Mouse (Mus musculus): Measurements from ENCODE around the gene Cyb5d1. TPM values are rescaled to one million over a fixed set of nuclear protein-coding genes. Genes with fewer than 3 reads are reported as not detected.

Gene Cyb5d1
- polyA plus RNA-seq, 1 experiment, result 18.9 TPM

DNA sequence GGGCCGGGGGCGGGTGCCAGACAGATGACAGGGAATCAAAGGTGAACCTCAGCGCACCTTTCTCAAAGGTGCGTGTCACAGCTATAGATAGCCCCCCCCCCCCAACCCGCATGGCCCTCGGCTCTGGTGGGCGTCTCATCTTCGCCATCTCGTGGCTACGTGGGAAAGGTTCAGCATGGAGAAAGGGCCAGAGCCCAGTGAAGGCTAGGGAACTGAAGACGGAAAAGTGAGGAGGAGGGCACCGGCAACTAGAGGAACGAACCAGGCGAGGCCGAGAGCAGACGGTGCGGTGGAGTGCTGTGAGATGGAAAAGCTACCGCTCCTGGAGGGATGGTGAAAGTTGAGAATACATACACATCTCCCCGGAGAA lies 24.0 kb upstream of the Cyb5d1 start:
- Histone ChIP-seq H3K27ac (replicated peaks; ENCODE audit: low read depth, low read length) (peak overlapping the region; percentile 66), H3K4me1 (ENCODE audit: control insufficient read depth, insufficient read depth, insufficient read length, low read length) (peaks cover 2% of the 10 kb centered on the region), H3K4me3 (ENCODE audit: insufficient read depth, low read depth, low read length) (peak overlapping the region; percentile 73)

DNA sequence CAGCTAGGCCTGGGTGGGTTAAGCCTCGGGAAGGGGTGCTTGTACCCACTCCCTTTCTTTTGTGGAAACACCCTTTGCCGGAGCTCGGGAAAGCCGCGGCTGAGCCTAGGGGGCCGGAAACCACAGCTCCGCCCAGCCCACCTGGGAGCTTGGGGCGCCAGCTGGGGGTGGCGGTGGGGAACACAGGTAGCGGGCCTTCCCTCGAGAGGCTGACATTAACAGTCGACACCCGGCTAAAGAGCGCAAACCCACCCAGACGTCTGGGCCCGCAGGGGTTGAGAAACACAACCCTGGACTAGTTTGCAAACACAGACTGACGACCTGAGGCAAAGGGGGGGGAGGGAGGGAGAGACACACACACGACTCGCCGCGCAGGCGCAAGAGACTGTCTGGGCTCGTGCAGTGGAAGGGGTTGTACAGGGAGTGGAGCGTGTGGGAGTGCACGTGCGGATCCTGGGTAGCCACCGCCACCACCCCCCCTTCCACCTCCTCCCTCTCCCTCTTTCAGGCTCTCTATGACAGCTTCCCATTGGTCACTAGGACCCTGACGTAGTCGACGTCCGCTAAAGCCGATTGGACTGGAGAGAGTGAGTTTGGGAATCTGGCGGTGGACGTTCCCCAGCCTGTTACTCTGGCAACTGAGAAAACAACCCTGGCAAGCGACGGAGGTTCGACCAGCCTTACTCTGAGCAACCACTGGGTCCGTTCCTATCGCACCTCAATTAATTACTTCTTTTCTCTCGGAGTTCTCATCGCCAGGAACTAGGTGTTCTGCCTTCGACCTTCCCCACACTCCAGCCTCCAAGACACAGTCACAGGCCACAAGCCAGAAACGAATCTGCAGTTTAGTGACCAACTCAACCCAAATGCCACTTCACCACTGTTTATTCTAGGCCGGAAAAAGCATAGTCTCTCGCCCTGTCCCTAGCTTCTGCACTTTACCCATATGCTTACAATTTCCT lies 23.3 kb upstream of the Cyb5d1 start:
- H3K4me3 ChIP-seq (ENCODE audit: insufficient read depth, low read depth, low read length), result peak overlapping the region; percentile 73
- peak overlapping the region; percentile 98 for H3K27ac ChIP-seq (replicated peaks; ENCODE audit: low read depth, low read length)
- peaks cover 7% of the 10 kb centered on the region for H3K4me1 ChIP-seq (ENCODE audit: control insufficient read depth, insufficient read depth, insufficient read length, low read length)

DNA sequence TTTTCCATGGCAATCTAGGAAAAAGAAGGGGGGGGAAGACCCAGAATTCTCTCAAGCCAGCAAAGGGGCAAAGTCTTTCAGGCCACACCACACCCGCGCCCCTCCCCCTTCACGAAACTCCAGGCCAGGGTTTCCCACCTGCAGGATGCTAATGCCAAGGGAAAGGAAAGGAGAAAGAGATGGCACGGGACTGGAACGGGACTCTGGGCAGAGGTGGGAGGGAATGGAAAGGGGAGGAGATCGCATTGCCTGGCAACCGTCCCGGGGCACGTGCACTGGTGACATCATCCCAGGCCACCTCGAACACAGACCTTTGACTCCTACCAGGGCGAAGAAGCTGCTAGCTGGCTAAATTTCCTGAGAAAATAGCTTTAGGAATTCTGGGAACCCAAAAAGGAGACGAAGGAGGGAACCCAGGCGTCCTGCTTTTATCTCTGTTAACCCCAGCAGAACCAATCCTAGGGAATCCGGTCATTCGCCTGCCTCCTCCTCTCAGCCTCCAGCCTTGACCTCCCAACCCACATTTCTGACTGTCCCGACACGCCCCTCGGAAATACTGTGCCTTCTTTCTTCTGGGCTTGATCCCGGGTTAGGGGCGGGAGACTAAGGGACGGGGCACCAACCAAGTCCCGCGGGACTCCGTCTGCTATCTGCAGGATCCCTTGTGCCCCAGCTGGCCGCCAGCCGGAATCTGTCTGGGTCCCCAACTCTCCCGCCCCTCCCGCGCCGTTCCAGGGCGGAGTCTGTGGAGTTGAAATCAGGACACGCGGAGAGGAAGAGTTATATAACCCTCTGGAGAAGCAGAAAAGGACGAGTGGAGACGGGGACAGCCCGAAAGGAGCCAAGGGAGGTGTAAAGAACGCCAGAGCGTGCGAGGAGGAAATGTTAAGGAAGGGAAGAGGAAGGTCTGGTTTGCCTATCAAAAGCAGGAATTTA lies 22.3 kb upstream of the Cyb5d1 start:
- Histone ChIP-seq H3K27ac (replicated peaks; ENCODE audit: low read depth, low read length) (peak overlapping the region; percentile 98), H3K4me1 (ENCODE audit: control insufficient read depth, insufficient read depth, insufficient read length, low read length) (peaks cover 13% of the 10 kb centered on the region)

DNA sequence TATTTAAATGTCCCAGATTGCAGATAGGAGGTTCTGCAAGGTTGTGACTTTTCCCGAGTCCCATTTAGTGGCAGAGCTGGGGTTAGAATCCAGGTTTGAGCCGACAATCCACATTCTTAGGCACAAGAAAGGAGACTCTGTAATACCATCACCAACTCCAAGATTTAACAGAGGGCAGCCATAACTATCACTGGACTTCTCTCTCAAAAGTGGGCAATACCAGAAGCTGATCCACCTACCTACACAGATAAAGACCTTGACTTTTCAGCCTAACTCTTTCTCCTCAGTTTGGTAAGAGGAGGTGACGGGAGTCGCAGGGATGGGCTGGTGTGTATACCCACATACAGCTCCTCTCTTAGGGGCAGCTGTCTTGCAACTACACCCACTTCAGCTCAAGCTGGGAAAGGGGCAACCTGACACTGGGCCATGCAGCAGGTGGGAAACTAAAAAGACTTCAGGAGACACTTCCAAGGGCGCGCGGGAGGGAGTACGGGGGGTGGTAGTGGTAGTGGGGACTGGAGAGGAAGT lies 21.6 kb upstream of the Cyb5d1 start:
- Histone ChIP-seq H3K4me1 (ENCODE audit: control insufficient read depth, insufficient read depth, insufficient read length, low read length) (peaks cover 13% of the 10 kb centered on the region), H3K4me3 (ENCODE audit: insufficient read depth, low read depth, low read length) (peak overlapping the region; percentile 66), H3K27ac (replicated peaks; ENCODE audit: low read depth, low read length) (peak overlapping the region; percentile 98)

More for the DNA sequence above, 22.3 kb upstream of the Cyb5d1 start:
- H3K4me3 ChIP-seq (ENCODE audit: insufficient read depth, low read depth, low read length), result peak overlapping the region; percentile 66

DNA sequence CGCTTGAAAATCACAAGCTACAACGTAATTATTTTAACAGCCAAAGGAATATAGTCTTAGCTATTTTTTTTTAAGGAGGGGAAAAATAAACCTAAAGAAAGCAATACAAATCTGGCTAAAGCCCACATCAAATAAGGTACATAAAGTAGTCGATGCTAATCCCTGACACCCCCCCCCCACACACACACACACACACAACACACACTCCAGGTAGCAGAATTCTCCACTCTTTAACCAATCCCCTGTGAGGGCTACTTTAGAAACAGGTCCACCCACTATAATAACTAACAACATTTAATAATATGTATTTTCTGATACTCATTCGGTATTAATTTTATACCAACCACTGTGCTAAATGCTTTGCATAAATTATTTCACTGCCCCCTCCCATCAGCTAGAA lies 21.1 kb upstream of the Cyb5d1 start:
- H3K4me3 ChIP-seq (ENCODE audit: insufficient read depth, low read depth, low read length), result peak overlapping the region; percentile 66; the same call in 1 of the 2 replicates
- H3K4me1 ChIP-seq (ENCODE audit: control insufficient read depth, insufficient read depth, insufficient read length, low read length), result peaks cover 15% of the 10 kb centered on the region
- peak overlapping the region; percentile 98 for H3K27ac ChIP-seq (replicated peaks; ENCODE audit: low read depth, low read length)

DNA sequence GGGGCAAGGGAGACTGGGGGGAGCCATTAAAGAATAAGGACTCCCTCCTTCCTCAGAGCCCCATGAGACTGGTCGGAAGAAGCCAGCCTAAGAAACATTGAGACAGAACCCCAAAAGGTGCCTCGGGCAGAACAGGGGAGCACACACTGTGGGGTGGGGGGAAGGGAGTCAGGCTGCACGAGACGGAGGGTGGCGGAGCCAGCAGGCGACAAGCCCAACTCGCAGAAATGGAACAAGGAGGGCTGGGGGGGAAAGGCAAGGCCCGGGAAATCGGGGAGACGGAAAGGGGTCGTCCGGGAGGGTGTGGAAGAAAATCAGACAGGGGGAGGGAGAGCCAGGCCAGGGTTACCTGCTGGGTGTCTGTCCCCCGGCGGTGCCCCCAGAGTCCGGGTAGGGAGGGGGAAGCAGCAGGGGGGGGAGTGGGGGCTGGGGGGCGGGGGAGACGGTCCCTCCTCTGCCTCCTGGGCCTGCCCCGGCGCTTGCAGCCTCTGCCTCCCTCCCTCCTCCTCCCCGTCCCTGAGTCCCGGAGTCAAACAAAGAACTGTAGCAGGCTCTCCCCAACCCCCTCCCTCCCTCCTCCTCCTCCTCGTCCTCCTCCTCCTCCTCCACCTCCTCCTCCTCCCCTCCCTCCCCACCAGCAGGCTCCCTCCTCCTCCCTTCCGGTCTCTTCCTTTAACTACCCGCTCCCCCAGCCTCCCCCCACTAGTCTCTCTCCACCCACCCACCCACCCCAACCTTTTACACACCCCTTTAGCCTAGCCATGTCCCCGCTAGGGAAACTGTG lies 20.4 kb upstream of the Cyb5d1 start:
- H3K4me3 ChIP-seq (ENCODE audit: insufficient read depth, low read depth, low read length), result peak overlapping the region; percentile 68
- H3K4me1 ChIP-seq (ENCODE audit: control insufficient read depth, insufficient read depth, insufficient read length, low read length), result peaks cover 15% of the 10 kb centered on the region

DNA sequence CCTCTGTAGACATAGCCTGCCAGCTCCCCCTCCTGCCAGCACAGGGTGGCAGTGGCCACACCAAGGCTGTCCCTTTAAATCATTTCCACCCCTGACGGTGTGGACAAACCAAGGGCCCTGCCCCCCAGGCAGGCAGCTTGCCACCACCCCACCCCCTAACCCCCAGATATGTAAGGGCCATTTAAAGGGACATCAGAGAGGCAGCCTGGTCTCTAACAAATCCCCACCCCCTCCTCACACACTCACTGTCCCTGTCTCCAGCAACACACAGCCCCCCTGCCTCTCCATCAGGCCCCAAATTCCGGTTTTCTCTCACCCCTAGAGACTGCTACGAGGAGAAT lies 19.9 kb upstream of the Cyb5d1 start:
- H3K4me1 ChIP-seq (ENCODE audit: control insufficient read depth, insufficient read depth, insufficient read length, low read length), result peaks cover 15% of the 10 kb centered on the region
- H3K27ac ChIP-seq (replicated peaks; ENCODE audit: low read depth, low read length), result peak overlapping the region; percentile 90
- H3K4me3 ChIP-seq (ENCODE audit: insufficient read depth, low read depth, low read length), result peak overlapping the region; percentile 68

More for the DNA sequence above, 20.4 kb upstream of the Cyb5d1 start:
- peak overlapping the region; percentile 90 for H3K27ac ChIP-seq (replicated peaks; ENCODE audit: low read depth, low read length)

DNA sequence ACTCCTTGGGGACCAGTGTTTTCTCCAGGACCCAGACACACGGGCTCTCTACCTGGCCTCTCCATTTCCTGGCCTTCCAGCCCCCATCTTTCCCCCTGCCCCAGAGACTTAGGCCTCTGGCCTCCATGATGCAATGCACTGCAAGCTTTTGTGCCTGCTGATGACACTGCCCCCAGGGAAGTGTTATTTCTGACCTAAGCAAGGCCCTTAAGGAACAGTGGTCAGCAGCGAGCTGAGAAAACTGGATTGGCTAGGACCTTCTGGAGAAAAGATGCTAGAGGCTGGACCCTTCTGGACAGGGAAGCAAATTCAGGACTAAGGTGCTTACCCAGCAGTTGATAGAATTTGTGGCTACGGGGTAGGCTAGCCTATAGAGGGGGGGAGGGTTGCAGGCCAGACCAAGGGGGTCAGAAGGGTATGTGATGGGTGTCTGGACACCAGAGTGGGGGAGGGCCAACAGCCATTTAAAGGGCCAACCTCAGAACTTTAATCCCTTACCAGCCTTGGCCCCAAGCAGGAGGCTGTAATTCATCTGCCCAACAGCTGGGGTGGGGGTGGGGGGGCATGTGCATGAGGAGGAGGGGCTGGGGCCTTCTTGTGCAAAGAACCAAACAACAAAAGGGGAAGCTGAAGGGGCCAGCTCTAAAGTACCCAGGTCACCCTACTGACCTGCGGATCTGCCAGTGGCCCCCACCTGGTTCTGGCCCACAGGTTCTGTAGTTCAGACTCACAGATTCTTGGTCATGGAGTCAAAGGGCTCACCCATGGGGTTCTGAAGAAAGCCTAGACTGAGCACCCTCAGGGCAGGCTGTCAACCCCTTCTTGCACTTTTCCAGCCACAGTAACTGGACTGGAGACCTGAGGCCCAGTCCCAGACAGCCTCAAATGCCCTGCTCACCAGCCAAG lies 19.2 kb upstream of the Cyb5d1 start:
- Histone ChIP-seq H3K4me3 (ENCODE audit: insufficient read depth, low read depth, low read length) (peak overlapping the region; percentile 68), H3K4me1 (ENCODE audit: control insufficient read depth, insufficient read depth, insufficient read length, low read length) (peaks cover 15% of the 10 kb centered on the region), H3K27ac (replicated peaks; ENCODE audit: low read depth, low read length) (peak overlapping the region; percentile 86)

DNA sequence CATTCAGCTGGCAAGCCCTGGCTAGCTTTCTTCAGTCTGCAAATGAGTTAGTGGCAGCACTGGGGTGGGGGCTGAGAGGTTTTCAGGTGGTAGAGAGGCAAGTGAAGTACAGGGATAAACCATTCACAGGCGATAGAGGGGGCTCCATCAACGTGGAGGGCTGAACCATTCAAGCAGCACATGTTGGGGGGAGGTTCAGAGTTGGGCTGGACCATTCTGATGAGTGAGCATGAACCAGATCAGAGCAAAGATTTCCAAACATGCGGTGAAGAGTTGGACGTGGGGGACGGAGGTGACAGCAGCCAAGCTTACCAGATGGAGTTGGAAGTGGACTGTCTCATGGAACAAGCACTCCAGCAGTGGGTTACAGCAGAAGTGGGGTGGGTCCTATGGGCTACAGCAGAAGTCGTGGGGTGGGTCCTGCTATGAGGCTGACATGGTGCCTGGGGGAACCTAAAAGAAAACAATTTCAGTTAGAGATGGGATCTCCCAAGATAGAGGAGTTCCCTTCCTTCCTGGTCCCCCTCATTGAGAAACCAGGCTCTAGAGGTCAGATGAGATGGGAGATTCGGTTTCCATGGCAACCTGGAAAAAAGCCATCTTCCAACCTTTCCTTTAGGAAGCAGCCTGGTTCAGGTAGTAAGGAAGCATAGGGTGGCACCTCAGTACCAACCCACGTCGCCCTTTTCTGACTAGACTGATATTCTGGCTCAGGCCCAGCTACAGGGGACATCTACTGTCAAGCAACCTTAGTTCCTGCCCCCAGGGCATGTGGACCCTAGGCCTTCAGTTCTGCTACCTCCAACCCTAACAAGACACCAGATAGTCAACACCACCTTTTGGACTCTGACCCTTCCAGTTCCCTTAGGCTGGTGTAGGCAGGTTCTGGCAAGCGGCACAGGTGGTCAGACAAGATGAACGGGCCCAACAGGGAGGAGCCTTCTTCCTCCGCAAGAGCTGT lies 18.1 kb upstream of the Cyb5d1 start, which contains the start of gene Kdm6b:
Gene Kdm6b, minus strand, starts transcription at position 455 of the 961 bp plus-strand sequence.
- peaks cover 15% of the 10 kb centered on the region for H3K4me1 ChIP-seq (ENCODE audit: control insufficient read depth, insufficient read depth, insufficient read length, low read length)
- peak within 1 kb of the TSS; percentile 74 for H3K27ac ChIP-seq (replicated peaks; ENCODE audit: low read depth, low read length)
- peak within 1 kb of the TSS; percentile 68 for H3K4me3 ChIP-seq (ENCODE audit: insufficient read depth, low read depth, low read length)

DNA sequence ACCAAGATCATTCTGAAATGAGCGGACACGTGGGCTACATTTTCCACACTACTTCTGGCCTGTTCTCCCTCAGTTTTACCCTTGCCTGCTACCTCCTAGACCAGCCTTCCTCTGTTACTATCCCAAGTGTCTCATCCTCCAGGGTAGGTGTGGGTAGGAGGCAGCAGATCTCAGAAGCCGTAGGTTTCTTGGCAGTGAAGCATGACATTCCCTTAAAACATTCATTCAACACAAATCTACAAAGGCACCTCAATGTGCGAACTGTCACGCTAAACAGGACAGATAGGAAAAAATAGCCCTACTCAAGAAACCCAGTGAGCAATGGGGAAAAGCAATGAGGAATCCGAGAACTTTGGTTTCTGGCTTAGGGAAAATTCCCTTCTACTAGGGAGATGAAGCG lies 17.1 kb upstream of the Cyb5d1 start:
- H3K4me3 ChIP-seq (ENCODE audit: insufficient read depth, low read depth, low read length), result no peak overlapping the region
- peak overlapping the region; percentile 15; the same call in 1 of the 2 replicates for H3K27ac ChIP-seq (replicated peaks; ENCODE audit: low read depth, low read length)
- peaks cover 15% of the 10 kb centered on the region for H3K4me1 ChIP-seq (ENCODE audit: control insufficient read depth, insufficient read depth, insufficient read length, low read length)

DNA sequence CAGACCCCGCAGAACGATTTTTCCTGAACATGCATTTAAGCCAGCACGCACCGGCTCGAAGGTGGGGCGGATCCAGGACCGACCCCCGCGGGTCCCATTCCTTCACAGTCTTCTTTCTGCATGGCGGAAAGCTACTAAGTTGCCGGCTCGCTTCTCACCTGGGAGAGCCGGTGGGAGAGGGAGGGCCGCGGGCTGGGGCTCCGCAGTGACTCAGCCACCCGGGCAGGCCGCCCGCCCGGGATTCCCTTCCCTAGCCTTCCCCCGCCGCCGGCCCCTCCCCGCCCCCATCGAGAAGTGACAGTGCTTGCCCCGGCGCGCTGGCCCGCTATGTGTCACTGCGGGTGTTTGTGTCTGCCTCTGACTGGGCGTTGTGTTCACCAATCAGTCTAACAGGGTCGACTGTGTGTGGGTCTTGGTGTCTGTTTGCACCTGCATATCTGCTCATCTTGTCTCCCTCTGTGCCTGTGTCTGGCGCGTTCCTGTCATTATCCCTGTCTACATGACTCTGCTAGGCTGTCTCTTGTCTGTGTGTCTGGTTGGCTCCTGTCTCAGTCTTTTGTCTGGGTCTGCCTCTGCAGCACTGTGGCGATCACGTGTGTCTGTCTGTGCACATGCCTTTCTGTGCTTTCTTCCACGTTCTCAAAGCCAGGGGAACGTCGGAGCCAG lies 16.2 kb upstream of the Cyb5d1 start:
- H3K4me3 ChIP-seq (ENCODE audit: insufficient read depth, low read depth, low read length), result peak overlapping the region; percentile 98
- peak overlapping the region; percentile 81 for H3K27ac ChIP-seq (replicated peaks; ENCODE audit: low read depth, low read length)
- peaks cover 12% of the 10 kb centered on the region for H3K4me1 ChIP-seq (ENCODE audit: control insufficient read depth, insufficient read depth, insufficient read length, low read length)

DNA sequence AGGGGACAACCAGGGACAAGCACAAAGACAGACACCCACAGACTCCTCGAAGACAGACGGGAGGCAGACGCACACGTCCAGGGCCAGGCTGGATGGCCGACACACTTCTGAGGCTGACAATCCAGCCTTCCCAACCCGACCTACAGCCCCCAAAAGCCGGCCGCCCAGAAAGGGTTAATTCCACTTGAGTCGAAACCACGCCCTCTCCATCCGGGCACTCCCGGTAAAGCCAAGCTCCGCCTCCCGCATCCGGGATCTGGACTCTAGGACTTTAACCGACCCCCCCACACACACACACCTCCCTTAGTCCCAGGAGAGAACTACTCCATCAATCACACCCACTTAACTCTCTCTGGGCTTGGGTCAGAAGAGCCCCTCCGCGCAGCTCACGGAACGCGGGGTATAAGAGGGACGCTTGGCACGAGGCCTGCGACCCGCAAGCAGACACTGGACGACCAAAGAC lies 15.7 kb upstream of the Cyb5d1 start:
- Histone ChIP-seq H3K4me3 (ENCODE audit: insufficient read depth, low read depth, low read length) (peak overlapping the region; percentile 98), H3K27ac (replicated peaks; ENCODE audit: low read depth, low read length) (peak overlapping the region; percentile 99), H3K4me1 (ENCODE audit: control insufficient read depth, insufficient read depth, insufficient read length, low read length) (peaks cover 12% of the 10 kb centered on the region)
